Mouse (Mus musculus): ENCODE measurements around the gene Faap20. TPM values are rescaled to one million over a fixed set of nuclear protein-coding genes. Genes with fewer than 3 reads are reported as not detected.
A peak's percentile ranks its signal among the peaks of the same experiment; 100 is the strongest.

Faap20 gene
- polyA plus RNA-seq (2012; ENCODE audit: insufficient read depth, insufficient read length, missing spikeins): 27.9 and 28.1 TPM in 2 replicates

GRCm38 (mm10) chr4:155249648-155250351 is at the start of gene Faap20:
Gene Faap20 (plus strand): TSS chr4:155249802.
- TF ChIP-seq POLR2A (IDR thresholded peaks at IDR 0.05; ENCODE audit: borderline replicate concordance, low read depth, low read length): no peak
- TF ChIP-seq CTCF (IDR thresholded peaks at IDR 0.05; ENCODE audit: low read depth, low read length): no peak
- Histone ChIP-seq H3K27ac (ENCODE audit: insufficient read depth, low read depth, low read length) (peak within 1 kb of the TSS; percentile 85), H3K4me3 (ENCODE audit: insufficient read depth, low read length) (peak within 1 kb of the TSS; percentile 92), H3K4me1 (ENCODE audit: control insufficient read depth, insufficient read depth, low read length) (peaks cover 13% of the 10 kb centered on the region)

DNA sequence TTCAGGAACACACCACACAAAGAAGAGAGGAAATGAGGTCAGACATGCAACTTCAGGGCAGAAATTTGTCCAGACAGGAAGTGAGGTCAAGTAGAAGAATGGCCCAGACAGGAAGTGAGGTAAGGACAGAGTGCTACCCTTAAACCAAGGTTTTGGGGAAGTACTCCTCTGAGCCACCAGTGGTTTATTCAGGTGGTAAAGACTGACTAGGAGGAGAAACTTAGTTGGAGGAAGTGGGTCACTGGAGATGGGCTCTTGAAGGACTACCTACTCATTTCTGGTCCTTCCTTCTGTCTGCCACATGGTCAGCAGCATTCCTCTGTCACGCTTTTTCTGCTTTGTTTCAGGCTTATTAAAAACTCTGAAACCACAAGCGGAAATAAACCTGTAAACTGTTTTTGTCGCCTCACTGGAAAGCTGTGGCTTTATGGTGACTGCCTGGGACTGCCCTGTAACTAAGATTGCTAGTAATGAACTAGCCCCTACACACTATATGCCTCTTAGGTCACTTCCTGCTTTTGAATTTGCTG is 48.7 kb upstream of the Faap20 start:
- TF ChIP-seq POLR2A (IDR thresholded peaks at IDR 0.05; ENCODE audit: borderline replicate concordance, low read depth, low read length): no peak
- no peak for TF ChIP-seq CTCF (IDR thresholded peaks at IDR 0.05; ENCODE audit: low read depth, low read length)
- Histone ChIP-seq H3K27ac (ENCODE audit: insufficient read depth, low read depth, low read length) (peak overlapping the region; percentile 26), H3K4me1 (ENCODE audit: control insufficient read depth, insufficient read depth, low read length) (peaks cover 63% of the 10 kb centered on the region), H3K4me3 (ENCODE audit: insufficient read depth, low read length) (no peak overlapping the region)

- TF ChIP-seq CTCF (IDR thresholded peaks at IDR 0.05; ENCODE audit: low read depth, low read length): no peak
- no peak for TF ChIP-seq POLR2A (IDR thresholded peaks at IDR 0.05; ENCODE audit: borderline replicate concordance, low read depth, low read length)
- Histone ChIP-seq H3K4me3 (ENCODE audit: insufficient read depth, low read length) (no peak overlapping the region), H3K4me1 (ENCODE audit: control insufficient read depth, insufficient read depth, low read length) (peaks cover 65% of the 10 kb centered on the region), H3K27ac (ENCODE audit: insufficient read depth, low read depth, low read length) (no peak overlapping the region)
Measured at GRCm38 (mm10) chr4:155201764-155202163, 47.8 kb upstream of the Faap20 start.

DNA sequence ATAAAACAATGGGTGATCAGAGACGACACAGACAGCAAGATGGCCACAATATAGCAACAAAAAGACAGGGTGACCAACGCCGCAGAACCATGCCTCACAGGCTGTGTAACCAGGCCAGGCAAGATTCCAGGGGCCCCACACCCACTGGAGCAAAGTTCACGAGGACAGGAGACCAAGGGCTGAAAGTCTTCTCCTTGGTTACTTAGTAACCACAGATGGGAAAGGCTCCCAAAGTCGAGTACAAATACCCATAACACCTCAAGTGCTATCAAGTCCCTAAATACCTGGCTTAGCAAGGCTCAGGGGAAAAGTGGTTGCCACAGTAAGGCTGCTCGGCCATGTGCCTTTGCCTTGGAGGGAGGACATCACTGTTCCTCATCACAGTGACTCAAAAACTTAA is 43.7 kb upstream of the Faap20 start:
- Histone ChIP-seq H3K27ac (ENCODE audit: insufficient read depth, low read depth, low read length) (no peak overlapping the region), H3K4me3 (ENCODE audit: insufficient read depth, low read length) (no peak overlapping the region), H3K4me1 (ENCODE audit: control insufficient read depth, insufficient read depth, low read length) (peaks cover 48% of the 10 kb centered on the region)
- TF ChIP-seq POLR2A (IDR thresholded peaks at IDR 0.05; ENCODE audit: borderline replicate concordance, low read depth, low read length): no peak
- TF ChIP-seq CTCF (IDR thresholded peaks at IDR 0.05; ENCODE audit: low read depth, low read length): no peak

GRCm38 (mm10) chr4:155206498-155206897 is 43.1 kb upstream of the Faap20 start:
- TF ChIP-seq POLR2A (IDR thresholded peaks at IDR 0.05; ENCODE audit: borderline replicate concordance, low read depth, low read length): no peak
- no peak for TF ChIP-seq CTCF (IDR thresholded peaks at IDR 0.05; ENCODE audit: low read depth, low read length)
- Histone ChIP-seq H3K4me3 (ENCODE audit: insufficient read depth, low read length) (no peak overlapping the region), H3K27ac (ENCODE audit: insufficient read depth, low read depth, low read length) (no peak overlapping the region), H3K4me1 (ENCODE audit: control insufficient read depth, insufficient read depth, low read length) (peaks cover 42% of the 10 kb centered on the region)

GRCm38 (mm10) chr4:155207841-155208240 is 41.8 kb upstream of the Faap20 start:
- Histone ChIP-seq H3K4me1 (ENCODE audit: control insufficient read depth, insufficient read depth, low read length) (peaks cover 30% of the 10 kb centered on the region), H3K27ac (ENCODE audit: insufficient read depth, low read depth, low read length) (no peak overlapping the region)

DNA sequence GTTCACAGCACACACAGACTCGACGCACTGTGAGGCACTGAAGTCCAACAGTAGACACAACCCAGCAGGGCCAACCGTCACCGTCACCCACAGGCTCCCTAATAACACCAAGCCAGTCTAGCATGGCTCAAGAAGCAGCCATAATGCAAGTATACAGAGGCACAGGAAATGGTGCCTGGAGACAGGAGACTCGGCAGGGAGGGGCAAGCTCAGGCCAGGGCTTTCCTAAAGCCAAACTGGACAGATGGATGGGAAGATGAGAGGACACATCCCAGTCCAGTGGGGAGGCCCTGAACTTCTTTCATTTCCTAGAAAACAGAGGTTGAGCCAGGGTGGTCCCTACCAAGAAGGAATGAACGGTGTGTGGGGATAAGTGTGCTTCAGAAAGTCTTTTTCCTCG is 41.0 kb upstream of the Faap20 start:
- peaks cover 30% of the 10 kb centered on the region for H3K4me1 ChIP-seq (ENCODE audit: control insufficient read depth, insufficient read depth, low read length)
- no peak overlapping the region for H3K4me3 ChIP-seq (ENCODE audit: insufficient read depth, low read length)
- TF ChIP-seq CTCF (IDR thresholded peaks at IDR 0.05; ENCODE audit: low read depth, low read length) (no peak), POLR2A (IDR thresholded peaks at IDR 0.05; ENCODE audit: borderline replicate concordance, low read depth, low read length) (no peak)
- no peak overlapping the region for H3K27ac ChIP-seq (ENCODE audit: insufficient read depth, low read depth, low read length)

More at GRCm38 (mm10) chr4:155207841-155208240, 41.8 kb upstream of the Faap20 start:
- H3K4me3 ChIP-seq (ENCODE audit: insufficient read depth, low read length): no peak overlapping the region
- no peak for TF ChIP-seq CTCF (IDR thresholded peaks at IDR 0.05; ENCODE audit: low read depth, low read length)
- TF ChIP-seq POLR2A (IDR thresholded peaks at IDR 0.05; ENCODE audit: borderline replicate concordance, low read depth, low read length): no peak

GRCm38 (mm10) chr4:155209079-155209478 is 40.5 kb upstream of the Faap20 start:
- Histone ChIP-seq H3K4me3 (ENCODE audit: insufficient read depth, low read length) (no peak overlapping the region), H3K4me1 (ENCODE audit: control insufficient read depth, insufficient read depth, low read length) (peaks cover 30% of the 10 kb centered on the region), H3K27ac (ENCODE audit: insufficient read depth, low read depth, low read length) (no peak overlapping the region)
- no peak for TF ChIP-seq POLR2A (IDR thresholded peaks at IDR 0.05; ENCODE audit: borderline replicate concordance, low read depth, low read length)
- TF ChIP-seq CTCF (IDR thresholded peaks at IDR 0.05; ENCODE audit: low read depth, low read length): no peak

DNA sequence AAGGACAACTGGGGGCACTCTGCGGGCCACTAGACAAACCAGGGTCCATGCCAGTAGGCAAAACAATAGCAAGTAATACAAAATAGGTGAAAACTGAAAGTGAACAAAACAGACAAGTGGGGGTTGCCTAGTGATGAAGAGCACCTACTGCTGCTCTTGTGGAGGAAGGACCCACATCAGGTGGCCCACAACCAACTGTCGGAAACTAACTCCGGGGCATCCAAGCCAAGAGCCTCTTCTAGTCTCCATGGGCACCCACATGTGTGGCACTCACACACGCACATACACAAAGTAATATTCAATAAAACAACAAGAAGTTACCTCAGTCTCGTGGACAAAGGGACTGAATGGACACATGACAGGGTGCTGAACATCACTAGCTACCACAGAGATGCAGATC is 40.1 kb upstream of the Faap20 start:
- no peak overlapping the region for H3K4me3 ChIP-seq (ENCODE audit: insufficient read depth, low read length)
- TF ChIP-seq POLR2A (IDR thresholded peaks at IDR 0.05; ENCODE audit: borderline replicate concordance, low read depth, low read length) (no peak), CTCF (IDR thresholded peaks at IDR 0.05; ENCODE audit: low read depth, low read length) (no peak)
- H3K4me1 ChIP-seq (ENCODE audit: control insufficient read depth, insufficient read depth, low read length): peaks cover 30% of the 10 kb centered on the region
- H3K27ac ChIP-seq (ENCODE audit: insufficient read depth, low read depth, low read length): no peak overlapping the region

GRCm38 (mm10) chr4:155213052-155213751 is 36.4 kb upstream of the Faap20 start:
- no peak overlapping the region for H3K27ac ChIP-seq (ENCODE audit: insufficient read depth, low read depth, low read length)
- H3K4me3 ChIP-seq (ENCODE audit: insufficient read depth, low read length): no peak overlapping the region
- peaks cover 32% of the 10 kb centered on the region for H3K4me1 ChIP-seq (ENCODE audit: control insufficient read depth, insufficient read depth, low read length)
- TF ChIP-seq POLR2A (IDR thresholded peaks at IDR 0.05; ENCODE audit: borderline replicate concordance, low read depth, low read length): no peak
- TF ChIP-seq CTCF (IDR thresholded peaks at IDR 0.05; ENCODE audit: low read depth, low read length): no peak

All from bone marrow macrophage, adult 2 months (primary cell).